Mouse (Mus musculus): ENCODE measurements around the gene Ing2.
A peak's percentile ranks its signal among the peaks of the same experiment; 100 is the strongest.

Gene Ing2

GRCm38 (mm10) chr8:47674777-47675710, at the start of gene Ing2:
Ing2 (minus strand) TSS chr8:47675556.
- DNase-seq (ENCODE audit: low read depth): peak; percentile 98

- DNase-seq (ENCODE audit: low read depth): no peak
Observed at GRCm38 (mm10) chr8:47721609-47722008, 46.3 kb upstream of the Ing2 start.

GRCm38 (mm10) chr8:47718641-47719040, 43.3 kb upstream of the Ing2 start:
- DNase-seq (ENCODE audit: low read depth): no peak

GRCm38 (mm10) chr8:47713761-47714745, 38.7 kb upstream of the Ing2 start, which contains the start of gene Cdkn2aip:
Cdkn2aip (minus strand) TSS chr8:47713932.
- DNase-seq (ENCODE audit: low read depth): peak; percentile 89

GRCm38 (mm10) chr8:47713171-47713663, 37.9 kb upstream of the Ing2 start:
- no peak for DNase-seq (ENCODE audit: low read depth)

- no peak for DNase-seq (ENCODE audit: low read depth)
Observed at GRCm38 (mm10) chr8:47708106-47708505, 32.8 kb upstream of the Ing2 start.

- no peak for DNase-seq (ENCODE audit: low read depth)
Observed at GRCm38 (mm10) chr8:47706746-47707145, 31.4 kb upstream of the Ing2 start.

GRCm38 (mm10) chr8:47702333-47702732, 27.0 kb upstream of the Ing2 start:
- no peak for DNase-seq (ENCODE audit: low read depth)

GRCm38 (mm10) chr8:47697696-47698095, 22.3 kb upstream of the Ing2 start:
- DNase-seq (ENCODE audit: low read depth): no peak

GRCm38 (mm10) chr8:47695431-47696105, 20.2 kb upstream of the Ing2 start:
- DNase-seq (ENCODE audit: low read depth): no peak

- no peak for DNase-seq (ENCODE audit: low read depth)
Observed at GRCm38 (mm10) chr8:47693119-47693518, 17.8 kb upstream of the Ing2 start.

- no peak for DNase-seq (ENCODE audit: low read depth)
Observed at GRCm38 (mm10) chr8:47691831-47692230, 16.5 kb upstream of the Ing2 start.

- no peak for DNase-seq (ENCODE audit: low read depth)
Observed at GRCm38 (mm10) chr8:47691303-47691702, 15.9 kb upstream of the Ing2 start.

GRCm38 (mm10) chr8:47690674-47691078, 15.3 kb upstream of the Ing2 start:
- no peak for DNase-seq (ENCODE audit: low read depth)

GRCm38 (mm10) chr8:47689704-47690326, 14.5 kb upstream of the Ing2 start:
- DNase-seq (ENCODE audit: low read depth): no peak

GRCm38 (mm10) chr8:47684441-47684840, 9.1 kb upstream of the Ing2 start:
- no peak for DNase-seq (ENCODE audit: low read depth)

- no peak for DNase-seq (ENCODE audit: low read depth)
Observed at GRCm38 (mm10) chr8:47683994-47684393, 8.6 kb upstream of the Ing2 start.

- DNase-seq (ENCODE audit: low read depth): no peak
Observed at GRCm38 (mm10) chr8:47680306-47680705, 5.0 kb upstream of the Ing2 start.

- no peak for DNase-seq (ENCODE audit: low read depth)
Observed at GRCm38 (mm10) chr8:47679603-47680002, 4.2 kb upstream of the Ing2 start.

- DNase-seq (ENCODE audit: low read depth): no peak
Observed at GRCm38 (mm10) chr8:47676631-47677030, 1.3 kb upstream of the Ing2 start.

GRCm38 (mm10) chr8:47676224-47676623, 868 bp upstream of the Ing2 start:
- no peak for DNase-seq (ENCODE audit: low read depth)
